Mouse (Mus musculus) small intestine, adult 2 months (tissue): ENCODE measurements around the gene Bach2. TPM values are rescaled to one million over a fixed set of nuclear protein-coding genes. Genes with fewer than 3 reads are reported as not detected.

Source experiments
- H3K27ac ChIP-seq: fragments of 200-500 bp; 2 replicates; pipeline ENCODE4 v1.5.1; 2012; ENCODE audit warnings: low read depth, low read length, control low read depth, inconsistent platforms; ENCODE audit not compliant: insufficient read depth
- H3K27me3 ChIP-seq: fragments of 200-500 bp; 2 replicates; pipeline ENCODE4 v1.6.1; 2012; ENCODE audit warnings: mild to moderate bottlenecking, moderate library complexity, low read length, inconsistent platforms; ENCODE audit not compliant: control insufficient read depth, insufficient read depth
- H3K36me3 ChIP-seq: fragments of 200-500 bp; 2 replicates; pipeline ENCODE4 v1.6.1; 2012; ENCODE audit warnings: mild to moderate bottlenecking, low read length, control low read depth, inconsistent platforms; ENCODE audit not compliant: control insufficient read depth, insufficient read depth
- H3K4me1 ChIP-seq: fragments of 200-500 bp; 2 replicates; pipeline ENCODE4 v1.6.1; 2012; ENCODE audit warnings: low read length, inconsistent platforms, mixed read lengths; ENCODE audit not compliant: control insufficient read depth, insufficient read depth, insufficient read length
- H3K4me3 ChIP-seq: fragments of 200-500 bp; 2 replicates; pipeline ENCODE4 v1.5.1; 2012; ENCODE audit warnings: low read depth, mild to moderate bottlenecking, control low read depth, inconsistent platforms, low read length, moderate library complexity
- CTCF ChIP-seq: fragments of 200-500 bp; IDR thresholded peaks from 2 replicates; pipeline ENCODE4 v1.5.1; 2012; ENCODE audit warnings: low read depth, mild to moderate bottlenecking, control low read depth, inconsistent platforms, low read length, moderate library complexity, mixed read lengths; ENCODE audit not compliant: insufficient replicate concordance, insufficient read length; ENCODE audit errors: extremely low read depth
- POLR2A ChIP-seq: fragments of 200-500 bp; IDR thresholded peaks from 2 replicates; pipeline ENCODE4 v1.6.1; 2012; ENCODE audit warnings: low read depth, mild to moderate bottlenecking, control low read depth, inconsistent platforms, low read length, moderate library complexity
- WGBS: fragments of 180-500 bp; shearing (Covaris S2); methylation state at CpG from one replicate; pipeline ENCODE4 v1.1.7; 2018; 5-methylcytosine and 5-hydroxymethylcytosine counted together
- polyA plus RNA-seq: library from polyadenylated mRNA; depleted of rRNA; stranded (reverse); fragments of >200 nt; gene quantifications from 2 replicates; pipeline ENCODE4 v1.2.3, GENCODE M21; 2012

The Bach2 gene
- polyA plus RNA-seq, 1 experiment, result 3.5 TPM

GRCm38 (mm10) chr4:32246020-32246419 is 7.4 kb downstream of the Bach2 start:
- Histone ChIP-seq H3K27me3 (no peaks in the 10 kb centered on the region), H3K27ac (peak overlapping the region; percentile 50), H3K4me1 (peaks cover 23% of the 10 kb centered on the region; the same call in 1 of the 2 replicates), H3K4me3 (no peak overlapping the region), H3K36me3 (no peaks in the 10 kb centered on the region)
- WGBS, result 83% methylated on average over 6 of the region's 6 CpGs
- TF ChIP-seq CTCF, result no peak
- TF ChIP-seq POLR2A, result no peak

GRCm38 (mm10) chr4:32246801-32247200 is 8.2 kb downstream of the Bach2 start:
- H3K36me3 ChIP-seq, result no peaks in the 10 kb centered on the region
- 15% methylated on average over 7 of the region's 7 CpGs for WGBS
- peaks cover 25% of the 10 kb centered on the region; the same call in 1 of the 2 replicates for H3K4me1 ChIP-seq
- H3K4me3 ChIP-seq, result no peak overlapping the region
- no peaks in the 10 kb centered on the region for H3K27me3 ChIP-seq
- peak overlapping the region; percentile 39; the same call in 1 of the 2 replicates for H3K27ac ChIP-seq
- no peak for TF ChIP-seq CTCF
- no peak for TF ChIP-seq POLR2A

- no peak for TF ChIP-seq POLR2A
- TF ChIP-seq CTCF, result no peak
- Histone ChIP-seq H3K27ac (peak overlapping the region; percentile 36), H3K36me3 (no peaks in the 10 kb centered on the region), H3K4me3 (no peak overlapping the region), H3K4me1 (peaks cover 25% of the 10 kb centered on the region; the same call in 1 of the 2 replicates), H3K27me3 (no peaks in the 10 kb centered on the region)
- WGBS, result 38% methylated on average over 11 of the region's 11 CpGs
Measured at GRCm38 (mm10) chr4:32247463-32248113, 9.0 kb downstream of the Bach2 start.

GRCm38 (mm10) chr4:32248236-32248635 is 9.6 kb downstream of the Bach2 start:
- Histone ChIP-seq H3K27me3 (no peaks in the 10 kb centered on the region), H3K36me3 (no peaks in the 10 kb centered on the region), H3K4me3 (no peak overlapping the region), H3K27ac (no peak overlapping the region), H3K4me1 (peaks cover 25% of the 10 kb centered on the region; the same call in 1 of the 2 replicates)
- WGBS, result 24% methylated on average over 6 of the region's 6 CpGs
- TF ChIP-seq CTCF (peak; percentile 90; the same call in 1 of the 2 replicates), POLR2A (no peak)

- WGBS, result 36% methylated on average over 9 of the region's 9 CpGs
- Histone ChIP-seq H3K27ac (no peak overlapping the region), H3K4me3 (no peak overlapping the region), H3K36me3 (no peaks in the 10 kb centered on the region), H3K4me1 (peaks cover 25% of the 10 kb centered on the region; the same call in 1 of the 2 replicates), H3K27me3 (no peaks in the 10 kb centered on the region)
- TF ChIP-seq POLR2A (no peak), CTCF (no peak)
Measured at GRCm38 (mm10) chr4:32248990-32249393, 10.4 kb downstream of the Bach2 start.

- Histone ChIP-seq H3K36me3 (no peaks in the 10 kb centered on the region), H3K4me1 (peaks cover 25% of the 10 kb centered on the region; the same call in 1 of the 2 replicates), H3K27me3 (no peaks in the 10 kb centered on the region), H3K27ac (peak overlapping the region; percentile 73), H3K4me3 (peak overlapping the region; percentile 49)
- TF ChIP-seq CTCF, result no peak
- no peak for TF ChIP-seq POLR2A
- WGBS, result 68% methylated on average over 15 of the region's 15 CpGs
Measured at GRCm38 (mm10) chr4:32249748-32250332, 11.2 kb downstream of the Bach2 start.

- no peaks in the 10 kb centered on the region for H3K36me3 ChIP-seq
- H3K27me3 ChIP-seq, result no peaks in the 10 kb centered on the region
- peak overlapping the region; percentile 49 for H3K4me3 ChIP-seq
- whole genome bisulfite sequencing, result 12% methylated on average over 16 of the region's 16 CpGs
- H3K27ac ChIP-seq, result peak overlapping the region; percentile 73
- TF ChIP-seq POLR2A, result no peak
- no peak for TF ChIP-seq CTCF
- H3K4me1 ChIP-seq, result peaks cover 23% of the 10 kb centered on the region; the same call in 1 of the 2 replicates
Measured at GRCm38 (mm10) chr4:32250333-32251004, 11.9 kb downstream of the Bach2 start.
